Mouse (Mus musculus): ENCODE measurements around the gene Acadvl.

The Acadvl gene

DNA sequence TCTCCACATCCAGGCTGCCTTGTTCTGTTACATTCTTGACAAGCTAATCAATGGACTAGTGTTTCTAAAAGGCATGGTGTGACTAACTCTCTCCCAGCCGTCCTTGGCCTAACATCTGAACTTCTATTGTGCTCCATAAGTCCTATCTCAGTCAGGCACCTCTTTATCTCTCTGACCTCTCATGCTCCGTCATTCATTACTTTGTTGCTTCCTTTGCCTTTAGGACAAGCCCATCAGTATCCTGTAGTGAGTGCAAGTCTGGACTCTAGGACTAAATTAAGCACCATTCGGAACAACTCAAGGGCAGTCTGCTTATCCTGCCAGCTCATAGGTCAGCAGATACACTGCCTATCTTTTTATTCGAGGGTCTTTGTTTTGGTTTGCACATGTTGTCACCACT is 38.9 kb downstream of the Acadvl start:
- no peak for DNase-seq

DNA sequence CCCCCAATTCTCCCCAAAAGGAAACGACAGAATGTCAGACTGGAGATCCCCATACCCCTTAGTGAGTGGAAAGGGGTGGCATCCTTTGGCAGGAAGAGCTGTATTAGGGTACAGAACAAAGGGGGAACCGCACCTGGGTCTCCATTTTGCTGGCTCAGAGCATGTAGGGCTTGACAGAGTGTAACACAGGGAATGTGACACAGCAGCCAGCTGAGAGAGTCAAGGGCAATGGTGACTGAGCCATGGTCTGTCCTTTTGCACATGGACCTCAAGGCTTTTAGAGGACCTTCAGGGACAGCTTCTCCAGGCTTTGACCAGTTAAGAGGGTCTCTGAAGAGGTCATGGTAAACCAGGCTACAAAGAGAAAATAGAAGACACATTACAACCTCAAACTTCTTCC is 40.3 kb downstream of the Acadvl start:
- DNase-seq: no peak

DNA sequence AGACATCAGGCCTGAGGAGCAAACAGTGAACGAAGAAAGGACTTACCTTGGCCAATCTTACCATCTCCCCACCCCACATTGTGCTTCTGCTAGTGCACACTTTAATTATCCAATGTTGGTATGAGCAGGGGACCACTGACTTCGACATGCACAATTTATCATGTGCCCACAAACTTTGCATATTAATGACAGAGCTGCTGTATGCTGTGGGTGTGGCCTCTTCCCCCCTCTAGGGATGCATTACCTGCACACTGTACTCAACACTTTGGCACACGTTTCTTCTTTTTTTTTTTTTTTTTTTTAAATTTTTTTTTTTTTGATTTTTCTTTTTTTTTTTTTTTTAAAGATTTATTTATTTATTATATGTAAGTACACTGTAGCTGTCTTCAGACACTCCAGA is 44.4 kb downstream of the Acadvl start:
- DNase-seq: no peak

DNA sequence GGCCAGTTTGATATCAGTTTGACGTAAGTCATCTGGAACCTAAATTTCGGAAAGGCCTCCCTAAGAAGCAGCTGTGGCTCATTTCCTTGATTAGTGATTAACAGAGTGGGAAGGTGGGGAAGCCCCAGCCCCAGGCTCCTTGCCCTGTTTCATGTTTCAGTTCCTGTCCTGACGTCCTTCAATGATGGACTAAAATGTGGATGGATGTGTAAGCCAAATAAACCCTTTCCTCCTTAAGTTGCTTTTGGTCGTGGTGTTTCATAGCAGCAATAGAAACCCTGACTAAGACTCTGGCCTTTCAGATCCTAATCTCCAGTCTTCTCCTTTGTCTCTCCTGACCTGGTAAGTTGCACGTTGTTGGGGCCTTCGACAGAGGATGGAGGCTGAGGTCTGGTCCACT is 45.0 kb downstream of the Acadvl start:
- no peak for DNase-seq

DNA sequence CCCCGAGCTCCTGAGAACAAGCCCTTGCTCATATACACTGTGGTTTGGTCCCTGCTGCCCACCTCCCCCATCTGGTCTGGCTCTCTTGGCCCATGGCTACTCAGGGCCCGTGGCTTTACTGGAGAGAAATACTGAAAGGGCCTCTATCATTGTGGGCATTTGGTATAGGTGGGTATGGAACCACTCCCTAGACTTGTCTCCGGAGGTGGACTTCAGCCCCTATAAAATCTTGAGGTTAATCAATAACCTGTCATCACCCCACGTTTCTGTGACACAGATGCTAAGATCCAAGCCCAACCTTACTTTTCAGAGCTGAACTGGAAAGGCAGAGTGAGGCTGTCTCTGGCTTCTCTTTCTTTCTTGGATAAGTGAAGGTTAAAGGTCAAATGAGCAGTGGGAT is 46.4 kb downstream of the Acadvl start:
- no peak for DNase-seq

DNA sequence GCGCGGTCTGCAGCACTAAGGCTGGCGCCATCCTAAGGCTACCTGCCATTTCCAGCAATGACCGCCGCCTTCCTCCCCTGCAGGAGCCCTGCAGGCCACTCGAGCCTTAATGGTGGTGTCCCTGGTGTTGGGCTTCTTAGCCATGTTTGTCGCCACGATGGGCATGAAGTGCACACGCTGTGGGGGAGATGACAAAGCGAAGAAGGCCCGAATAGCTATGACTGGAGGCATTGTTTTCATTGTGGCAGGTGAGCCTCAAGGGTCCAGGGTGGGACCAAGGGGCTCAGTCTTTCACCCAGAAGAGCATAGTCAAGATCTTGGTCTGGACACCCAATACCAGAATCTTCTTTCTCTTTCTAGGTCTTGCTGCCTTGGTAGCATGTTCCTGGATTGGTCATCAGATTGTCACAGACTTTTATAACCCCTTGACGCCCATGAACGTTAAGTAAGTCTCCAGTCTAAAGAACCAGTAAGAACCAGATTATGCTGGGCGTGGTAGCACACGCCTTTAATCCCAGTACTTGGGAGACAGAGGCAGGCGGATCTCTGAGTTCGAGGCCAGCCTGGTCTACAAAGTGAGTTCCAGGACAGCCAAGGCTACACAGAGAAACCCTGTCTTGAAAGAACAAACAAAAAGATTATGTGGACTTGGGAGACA is 48.2 kb downstream of the Acadvl start:
- DNase-seq: no peak

DNA sequence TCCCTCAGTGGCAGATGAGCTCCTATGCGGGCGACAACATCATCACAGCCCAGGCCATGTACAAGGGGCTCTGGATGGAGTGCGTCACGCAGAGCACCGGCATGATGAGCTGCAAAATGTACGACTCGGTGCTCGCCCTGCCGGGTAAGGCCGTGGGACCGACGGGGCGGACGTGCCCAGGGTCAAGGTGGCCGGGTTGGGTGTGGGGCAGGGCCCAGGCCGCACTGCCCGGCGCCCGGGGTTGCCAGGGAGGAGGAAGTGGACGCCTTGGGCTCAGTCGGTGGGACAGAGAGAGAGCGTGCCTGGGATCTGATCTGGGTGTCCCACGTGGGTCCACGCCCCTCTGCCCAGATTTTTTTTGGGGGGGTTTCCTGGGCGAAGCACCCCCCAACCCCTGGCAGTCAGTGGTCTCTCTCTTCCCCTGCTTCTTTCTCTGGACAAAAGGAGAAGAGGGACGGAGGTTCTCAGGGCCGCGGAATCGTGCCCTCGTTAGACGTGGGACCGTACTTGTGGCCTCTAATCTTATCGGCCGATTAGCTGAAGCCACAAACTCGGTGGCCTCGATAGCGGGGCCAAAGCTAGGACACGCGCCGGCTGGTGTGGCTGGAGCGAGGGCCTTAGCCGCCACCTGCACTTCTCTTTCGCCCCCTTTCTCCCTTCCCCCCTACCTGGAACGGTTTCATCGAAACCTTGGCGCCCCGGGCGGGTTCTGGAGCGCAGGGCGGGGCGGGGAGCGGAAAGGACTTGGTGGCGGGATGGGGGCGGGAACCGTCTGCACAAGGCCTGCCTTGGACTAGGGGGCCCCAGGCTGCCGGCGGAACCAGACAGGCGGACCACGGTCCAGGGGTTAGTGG is 49.0 kb downstream of the Acadvl start:
- no peak for DNase-seq

GRCm38 (mm10) chr11:69965271-69966005 is 49.8 kb downstream of the Acadvl start:
- DNase-seq: peak; percentile 72

DNA sequence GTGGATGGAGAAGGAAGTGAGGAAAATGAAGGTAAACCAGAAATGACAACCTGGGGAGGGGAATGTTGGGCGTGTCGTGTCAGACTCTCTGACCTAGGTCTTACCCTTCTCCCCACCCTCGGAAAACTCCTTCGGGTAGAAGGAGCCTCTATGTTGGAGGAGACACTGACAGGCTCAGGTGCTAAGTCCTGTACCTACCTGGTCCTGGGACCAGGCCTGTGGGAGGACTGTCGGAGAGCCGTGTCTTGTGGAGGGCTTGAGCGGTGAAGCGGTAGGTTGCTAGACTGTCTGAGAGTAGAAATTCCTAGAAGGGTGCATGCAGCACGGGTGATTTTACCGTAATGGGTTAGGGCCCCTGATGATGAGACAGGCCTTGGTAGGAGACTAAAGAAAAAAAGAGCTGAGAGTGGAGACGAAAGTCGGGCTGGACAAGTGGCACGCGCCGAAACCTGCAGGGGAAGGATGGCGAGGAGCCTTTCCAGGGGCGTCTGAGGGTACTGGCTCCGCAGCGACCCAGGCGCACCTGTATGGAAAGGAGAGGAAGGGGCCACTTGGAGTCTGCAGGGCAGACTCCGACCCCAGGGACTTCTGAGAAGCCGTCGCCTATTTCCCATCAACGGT is 50.5 kb downstream of the Acadvl start, which contains the start of gene Cldn7:
Gene Cldn7, plus strand, starts transcription at position 130 of the 621 bp plus-strand sequence.
- DNase-seq: no peak

DNA sequence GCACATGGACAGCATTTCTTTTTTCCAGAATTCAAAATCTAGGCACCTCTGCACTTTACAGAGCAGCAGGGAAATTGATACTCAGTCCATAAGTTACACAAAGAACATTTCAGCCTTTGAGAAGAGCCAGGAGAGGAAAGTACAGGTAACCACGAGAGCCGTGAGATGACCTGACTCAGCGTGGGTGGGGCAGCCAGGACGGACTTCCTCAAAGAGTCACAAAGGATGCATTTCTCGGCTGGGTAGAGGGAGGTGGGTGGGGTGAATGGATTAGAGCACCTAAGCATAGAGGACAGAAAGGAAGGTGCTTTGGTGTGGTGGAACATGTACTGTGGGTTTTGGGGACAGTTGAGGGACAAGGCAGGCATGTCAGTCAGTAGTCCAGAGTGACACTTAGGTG is 53.4 kb downstream of the Acadvl start:
- no peak for DNase-seq

- DNase-seq: no peak
Observed at GRCm38 (mm10) chr11:69960616-69961015, 54.6 kb downstream of the Acadvl start.

All from kidney, adult 9 months (tissue).